Mouse (Mus musculus): ENCODE measurements around the gene Wipf2.

DNA sequence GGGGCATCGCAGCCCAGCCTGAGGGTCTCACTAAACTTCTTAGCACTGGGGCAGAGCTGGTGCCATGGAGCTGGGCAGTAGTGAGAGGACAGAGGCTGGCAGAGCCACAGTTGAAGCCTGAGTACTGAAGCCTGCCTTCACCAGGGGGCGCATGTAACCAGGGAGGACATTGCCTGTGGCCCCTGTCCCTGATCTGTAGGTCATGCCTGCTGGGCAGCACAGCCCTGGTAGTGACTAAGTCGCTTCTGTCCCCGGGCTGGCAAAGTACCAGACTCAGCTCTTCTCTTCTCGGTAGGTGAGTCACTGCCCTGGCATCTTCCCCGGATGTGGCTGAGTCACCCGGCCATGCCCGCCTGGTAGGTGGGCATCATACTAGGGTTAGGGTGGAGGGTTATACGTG lies 69.7 kb downstream of the Wipf2 start:
- TF ChIP-seq CTCF (IDR thresholded peaks at IDR 0.05; ENCODE audit: insufficient read depth, low read length) (peak; percentile 83), POLR2A (IDR thresholded peaks at IDR 0.05; ENCODE audit: borderline replicate concordance, extremely low read depth, low read depth, low read length) (no peak)
